Comparison of ENCODE assay signal across 14 mouse cellular contexts in the genomic region with DNA sequence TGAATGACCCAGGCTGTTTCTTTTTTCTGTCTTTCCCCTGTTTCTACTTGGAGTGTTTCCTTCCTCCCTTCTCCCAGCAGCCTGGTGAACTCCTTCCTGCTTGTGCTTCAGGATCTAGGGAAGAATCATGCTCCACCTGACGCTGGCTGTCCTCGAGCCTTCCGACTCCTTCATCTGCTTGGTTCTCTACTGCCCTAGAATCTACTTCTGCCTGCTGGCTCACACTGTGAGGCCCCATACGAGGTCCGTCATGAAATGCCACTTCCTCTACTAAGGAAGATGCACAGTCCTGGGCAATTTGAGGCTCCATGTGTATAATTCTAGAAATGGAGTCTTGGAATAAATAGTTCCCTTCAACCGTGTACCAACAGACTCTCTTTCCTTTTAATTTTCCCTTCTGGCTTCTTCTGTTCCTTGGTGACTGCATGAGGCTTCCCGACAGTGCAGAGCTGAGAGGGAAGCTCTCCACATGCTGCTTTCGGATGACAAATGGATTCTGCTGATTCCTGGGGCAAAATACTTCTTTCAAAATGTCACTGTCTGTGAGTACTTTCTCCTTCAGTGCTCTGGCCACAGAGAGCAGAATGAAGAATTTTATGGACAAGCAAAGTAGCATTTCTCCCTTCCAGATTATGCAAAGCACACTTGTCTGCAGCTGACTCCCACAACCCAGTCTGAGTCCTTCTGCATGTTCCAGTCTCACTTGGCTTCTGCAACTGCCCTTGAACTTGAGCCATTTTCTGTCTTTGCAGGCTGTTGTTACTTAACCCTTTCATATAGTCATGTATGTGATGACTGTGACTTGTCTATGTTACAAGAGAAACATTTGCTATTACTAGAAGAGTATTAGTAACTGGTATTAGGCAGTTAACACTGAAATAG.
A peak's percentile ranks its signal among the peaks of the same experiment; 100 is the strongest.
DNase-seq lines count a peak whose midpoint lies in the region; ATAC-seq and TF ChIP-seq lines count a peak whose summit lies in the region.
"Had no signal": no experiment of that assay in that cellular context is flagged by ENCODE, and none has a peak within 500 bp of the region (broad histone marks: within the 10 kb centered on the region; RNA-seq: fewer than 3 reads in every experiment).

No protein-coding gene starts in this region.

- H3K9ac ChIP-seq in forebrain, embryonic 16.5 days (replicated peaks; ENCODE audit: low read depth, low read length) = no peak overlapping the region
- H3K9ac ChIP-seq in forebrain, embryonic 12.5 days = no peak overlapping the region
- H3K9ac ChIP-seq in kidney, postnatal 0 days (ENCODE audit: low read depth, low read length) = no peak overlapping the region
- H3K9ac ChIP-seq in lung, embryonic 14.5 days = no peak overlapping the region
- H3K9ac ChIP-seq: heart, embryonic 13.5 days; hindbrain, embryonic 15.5 days; kidney, embryonic 15.5 days had no signal

- WGBS in forebrain, embryonic 16.5 days = 75% methylated on average over 8 of the region's 8 CpGs
- WGBS in forebrain, embryonic 12.5 days = 87% methylated on average over 8 of the region's 8 CpGs
- 76% methylated on average over 8 of the region's 8 CpGs for WGBS in kidney, postnatal 0 days
- WGBS in lung, embryonic 14.5 days = 64% methylated on average over 8 of the region's 8 CpGs
- 58% methylated on average over 8 of the region's 8 CpGs for WGBS in lung, adult 2 months

- no peaks in the 10 kb centered on the region for H3K36me3 ChIP-seq in forebrain, embryonic 16.5 days (ENCODE audit: control insufficient read depth, insufficient read depth)
- no peaks in the 10 kb centered on the region for H3K36me3 ChIP-seq in forebrain, embryonic 12.5 days (replicated peaks)
- H3K36me3 ChIP-seq in kidney, postnatal 0 days (ENCODE audit: insufficient read depth, low read length) = no peaks in the 10 kb centered on the region
- H3K36me3 ChIP-seq in lung, embryonic 14.5 days (ENCODE audit: insufficient read depth) = no peaks in the 10 kb centered on the region
- H3K36me3 ChIP-seq: heart, embryonic 13.5 days; hindbrain, embryonic 15.5 days; kidney, embryonic 15.5 days; midbrain, embryonic 10.5 days had no signal

- 0 out of 2 replicates have a peak overlapping the region, but pooled peaks have one; percentile 3 for H3K27ac ChIP-seq in forebrain, embryonic 16.5 days (ENCODE audit: low read length)
- no peak overlapping the region for H3K27ac ChIP-seq in forebrain, embryonic 12.5 days
- H3K27ac ChIP-seq in kidney, postnatal 0 days = no peak overlapping the region
- H3K27ac ChIP-seq in lung, embryonic 14.5 days (ENCODE audit: low read depth) = no peak overlapping the region
- H3K27ac ChIP-seq: heart, embryonic 13.5 days; hindbrain, embryonic 15.5 days; kidney, embryonic 15.5 days; midbrain, embryonic 10.5 days had no signal

- H3K27me3 ChIP-seq in forebrain, embryonic 16.5 days (replicated peaks; ENCODE audit: control insufficient read depth, insufficient read depth, low read length) = no peaks in the 10 kb centered on the region
- no peaks in the 10 kb centered on the region for H3K27me3 ChIP-seq in forebrain, embryonic 12.5 days
- H3K27me3 ChIP-seq in kidney, postnatal 0 days (ENCODE audit: insufficient read depth, low read length) = no peaks in the 10 kb centered on the region
- H3K27me3 ChIP-seq in lung, embryonic 14.5 days (ENCODE audit: insufficient read depth, low read length) = no peaks in the 10 kb centered on the region
- H3K27me3 ChIP-seq: heart, embryonic 13.5 days; hindbrain, embryonic 15.5 days; kidney, embryonic 15.5 days had no signal

- TF ChIP-seq CTCF in kidney, postnatal 0 days (IDR thresholded peaks at IDR 0.05; ENCODE audit: low read depth) = no peak
- TF ChIP-seq CTCF in lung, embryonic 14.5 days (IDR thresholded peaks at IDR 0.05; ENCODE audit: low read depth) = no peak
- no peak for TF ChIP-seq CTCF in lung, adult 2 months (IDR thresholded peaks at IDR 0.05; ENCODE audit: insufficient read depth, low read length)

- H3K4me2 ChIP-seq in forebrain, embryonic 16.5 days (ENCODE audit: low read length) = no peak overlapping the region
- no peak overlapping the region for H3K4me2 ChIP-seq in forebrain, embryonic 12.5 days
- no peak overlapping the region for H3K4me2 ChIP-seq in kidney, postnatal 0 days (ENCODE audit: low read length)
- H3K4me2 ChIP-seq in lung, embryonic 14.5 days = no peak overlapping the region
- H3K4me2 ChIP-seq: heart, embryonic 13.5 days; hindbrain, embryonic 15.5 days; kidney, embryonic 15.5 days had no signal

- no peaks in the 10 kb centered on the region for H3K4me1 ChIP-seq in forebrain, embryonic 16.5 days (replicated peaks; ENCODE audit: control insufficient read depth, insufficient read depth, low read length)
- H3K4me1 ChIP-seq in forebrain, embryonic 12.5 days = 0 out of 2 replicates have a peak, but pooled peaks cover 4% of the 10 kb centered on the region
- H3K4me1 ChIP-seq in kidney, postnatal 0 days (replicated peaks; ENCODE audit: insufficient read depth, low read length) = no peaks in the 10 kb centered on the region
- no peaks in the 10 kb centered on the region for H3K4me1 ChIP-seq in lung, embryonic 14.5 days (ENCODE audit: insufficient read depth)
- H3K4me1 ChIP-seq in lung, adult 2 months (ENCODE audit: control insufficient read depth, insufficient read depth, low read length) = no peaks in the 10 kb centered on the region
- H3K4me1 ChIP-seq: heart, embryonic 13.5 days; hindbrain, embryonic 15.5 days; kidney, embryonic 15.5 days; midbrain, embryonic 10.5 days had no signal

- H3K4me3 ChIP-seq in forebrain, embryonic 16.5 days (replicated peaks; ENCODE audit: low read length) = no peak overlapping the region
- no peak overlapping the region for H3K4me3 ChIP-seq in forebrain, embryonic 12.5 days (replicated peaks)
- H3K4me3 ChIP-seq in kidney, postnatal 0 days (replicated peaks; ENCODE audit: low read depth, low read length) = no peak overlapping the region
- no peak overlapping the region for H3K4me3 ChIP-seq in lung, embryonic 14.5 days (ENCODE audit: low read depth, low read length)
- no peak overlapping the region for H3K4me3 ChIP-seq in lung, adult 2 months (replicated peaks; ENCODE audit: extremely low read depth, low read depth, low read length)
- H3K4me3 ChIP-seq: heart, embryonic 13.5 days; hindbrain, embryonic 15.5 days; kidney, embryonic 15.5 days; midbrain, embryonic 10.5 days; myocyte had no signal

- TF ChIP-seq POLR2A in lung, adult 2 months (IDR thresholded peaks at IDR 0.05; ENCODE audit: borderline replicate concordance, extremely low read depth, low read depth, low read length) = no peak

- ATAC-seq in forebrain, embryonic 16.5 days = no peak
- ATAC-seq in forebrain, embryonic 12.5 days (ENCODE audit: low FRiP score) = no peak
- ATAC-seq in kidney, postnatal 0 days (replicated peaks; ENCODE audit: low FRiP score, low read depth) = no peak
- ATAC-seq in lung, embryonic 14.5 days (ENCODE audit: insufficient read depth) = no peak; the same call in 1 of the 2 replicates
- ATAC-seq in activated CD4-positive, CD25-positive, alpha-beta regulatory T cell, adult 4 months = no peak

- peak; percentile 36 for DNase-seq in kidney, postnatal 0 days (ENCODE audit: low spot score)
- DNase-seq in kidney, adult 8-10 months = no peak
- peak; percentile 51 for DNase-seq in lung, embryonic 14.5 days
- DNase-seq in lung, adult 2 months = no peak
- DNase-seq in adrenal gland, postnatal 36 days = peak; percentile 17 to 31
- DNase-seq: thymus, postnatal 14 days had no signal

- H3K9me3 ChIP-seq in forebrain, embryonic 16.5 days (ENCODE audit: control insufficient read depth, low read length) = no peaks in the 10 kb centered on the region
- H3K9me3 ChIP-seq in forebrain, embryonic 12.5 days = no peaks in the 10 kb centered on the region
- no peaks in the 10 kb centered on the region for H3K9me3 ChIP-seq in kidney, postnatal 0 days (replicated peaks; ENCODE audit: low read length)
- H3K9me3 ChIP-seq in lung, embryonic 14.5 days (ENCODE audit: low read depth, low read length) = no peaks in the 10 kb centered on the region
- H3K9me3 ChIP-seq: hindbrain, embryonic 15.5 days; kidney, embryonic 15.5 days; midbrain, embryonic 10.5 days had no signal

Comparison
In these comparisons a context has a peak if more than half of its experiments do, and no peak if none do; other contexts are left out.
1. DNase-seq: peak in kidney, postnatal 0 days (single experiment), lung, embryonic 14.5 days (single experiment) and adrenal gland, postnatal 36 days (2 of 2); none in kidney, adult 8-10 months (0 of 2) and lung, adult 2 months (single experiment).